Mouse (Mus musculus) forebrain, embryonic 15.5 days (tissue): ENCODE measurements at regions not wholly inside any gene's neighbourhood (a gene's known extent, or its start where the extent isn't known, plus 50 kb on each side); places are given as distances from the start of the nearest gene placed in this dataset.

ENCODE experiments used
- ATAC-seq: fragments of 200-750 bp; cut with Nextera tagmentation; replicated peaks from 2 replicates; pipeline ENCODE4 v1.8.0; 2017; ENCODE audit warnings: mild to moderate bottlenecking, moderate TSS enrichment, moderate library complexity
- H3K27ac ChIP-seq: fragments of 300-500 bp; sonication (generic); replicated peaks from 2 replicates; pipeline ENCODE4 v1.5.1; 2015; ENCODE audit warnings: mild to moderate bottlenecking, inconsistent platforms
- H3K27me3 ChIP-seq: fragments of 300-500 bp; sonication (generic); 2 replicates; pipeline ENCODE4 v1.6.1; 2015; ENCODE audit warnings: inconsistent platforms
- H3K36me3 ChIP-seq: fragments of 300-500 bp; sonication (generic); 2 replicates; pipeline ENCODE4 v1.6.1; 2015; ENCODE audit warnings: mild to moderate bottlenecking, inconsistent platforms
- H3K4me1 ChIP-seq: fragments of 300-500 bp; sonication (generic); 2 replicates; pipeline ENCODE4 v1.6.1; 2015; ENCODE audit warnings: inconsistent platforms
- H3K4me2 ChIP-seq: fragments of 300-500 bp; sonication (generic); replicated peaks from 2 replicates; pipeline ENCODE4 v1.6.1; 2015; ENCODE audit warnings: mild to moderate bottlenecking, inconsistent platforms
- H3K4me3 ChIP-seq: fragments of 300-500 bp; sonication (generic); 2 replicates; pipeline ENCODE4 v1.5.1; 2015; ENCODE audit warnings: mild to moderate bottlenecking, inconsistent platforms
- H3K9ac ChIP-seq: fragments of 300-500 bp; sonication (generic); replicated peaks from 2 replicates; pipeline ENCODE4 v1.6.1; 2015; ENCODE audit warnings: mild to moderate bottlenecking, inconsistent platforms
- H3K9me3 ChIP-seq: fragments of 300-500 bp; sonication (generic); 2 replicates; pipeline ENCODE4 v1.6.1; 2016; ENCODE audit warnings: inconsistent platforms
- WGBS: fragments of 180-500 bp; shearing (Covaris S2); methylation state at CpG from one replicate; pipeline ENCODE4 v1.1.7; 2015; ENCODE audit warnings: mixed read lengths; 5-methylcytosine and 5-hydroxymethylcytosine counted together

GRCm38 (mm10) chr1:7494096-7494495 is 2686.4 kb downstream of the Gm37988 start:
- H3K27me3 ChIP-seq, result no peaks in the 10 kb centered on the region
- H3K27ac ChIP-seq, result no peak overlapping the region
- H3K9ac ChIP-seq, result no peak overlapping the region
- H3K4me1 ChIP-seq, result no peaks in the 10 kb centered on the region
- H3K4me3 ChIP-seq, result no peak overlapping the region
- H3K36me3 ChIP-seq, result no peaks in the 10 kb centered on the region
- no peak for ATAC-seq
- no peaks in the 10 kb centered on the region for H3K9me3 ChIP-seq
- no peak overlapping the region for H3K4me2 ChIP-seq
- WGBS, result 88% methylated on average over 1 of the region's 1 CpGs

- no peak overlapping the region for H3K4me2 ChIP-seq
- 69% methylated on average over 6 of the region's 6 CpGs for WGBS
- H3K27ac ChIP-seq, result no peak overlapping the region
- H3K9me3 ChIP-seq, result no peaks in the 10 kb centered on the region
- no peak for ATAC-seq
- no peaks in the 10 kb centered on the region for H3K36me3 ChIP-seq
- no peak overlapping the region for H3K4me3 ChIP-seq
- no peaks in the 10 kb centered on the region for H3K4me1 ChIP-seq
- H3K9ac ChIP-seq, result no peak overlapping the region
- H3K27me3 ChIP-seq, result no peaks in the 10 kb centered on the region
Measured at GRCm38 (mm10) chr1:7499042-7499441, 2691.3 kb downstream of the Gm37988 start.

- H3K27ac ChIP-seq, result no peak overlapping the region
- WGBS, result 82% methylated on average over 2 of the region's 2 CpGs
- H3K27me3 ChIP-seq, result no peaks in the 10 kb centered on the region
- H3K9me3 ChIP-seq, result no peaks in the 10 kb centered on the region
- no peak for ATAC-seq
- H3K36me3 ChIP-seq, result no peaks in the 10 kb centered on the region
- H3K4me2 ChIP-seq, result no peak overlapping the region
- H3K9ac ChIP-seq, result no peak overlapping the region
- no peak overlapping the region for H3K4me3 ChIP-seq
- no peaks in the 10 kb centered on the region for H3K4me1 ChIP-seq
Measured at GRCm38 (mm10) chr1:7502363-7502762, 2694.7 kb downstream of the Gm37988 start.

GRCm38 (mm10) chr1:7518791-7519190 is 2711.1 kb downstream of the Gm37988 start:
- WGBS, result 60% methylated on average over 8 of the region's 8 CpGs
- Histone ChIP-seq H3K27me3 (no peaks in the 10 kb centered on the region), H3K4me2 (no peak overlapping the region)

GRCm38 (mm10) chr1:7533506-7533905 is 2725.8 kb downstream of the Gm37988 start:
- H3K9ac ChIP-seq, result no peak overlapping the region
- H3K4me3 ChIP-seq, result no peak overlapping the region
- ATAC-seq, result no peak

More at GRCm38 (mm10) chr1:7518791-7519190, 2711.1 kb downstream of the Gm37988 start:
- Histone ChIP-seq H3K4me3 (no peak overlapping the region), H3K36me3 (no peaks in the 10 kb centered on the region), H3K27ac (no peak overlapping the region), H3K4me1 (no peaks in the 10 kb centered on the region), H3K9me3 (no peaks in the 10 kb centered on the region), H3K9ac (no peak overlapping the region)
- no peak for ATAC-seq

GRCm38 (mm10) chr1:7535191-7535590 is 2727.5 kb downstream of the Gm37988 start:
- Histone ChIP-seq H3K36me3 (no peaks in the 10 kb centered on the region), H3K9ac (no peak overlapping the region), H3K4me2 (no peak overlapping the region), H3K27me3 (no peaks in the 10 kb centered on the region), H3K4me1 (no peaks in the 10 kb centered on the region), H3K9me3 (no peaks in the 10 kb centered on the region), H3K27ac (no peak overlapping the region), H3K4me3 (no peak overlapping the region)
- ATAC-seq, result no peak

More at GRCm38 (mm10) chr1:7533506-7533905, 2725.8 kb downstream of the Gm37988 start:
- Histone ChIP-seq H3K36me3 (no peaks in the 10 kb centered on the region), H3K4me2 (no peak overlapping the region), H3K27me3 (no peaks in the 10 kb centered on the region), H3K9me3 (no peaks in the 10 kb centered on the region), H3K4me1 (no peaks in the 10 kb centered on the region), H3K27ac (no peak overlapping the region)

GRCm38 (mm10) chr1:7543492-7543891 is 2735.8 kb downstream of the Gm37988 start:
- H3K4me2 ChIP-seq, result no peak overlapping the region
- H3K27me3 ChIP-seq, result no peaks in the 10 kb centered on the region
- no peaks in the 10 kb centered on the region for H3K9me3 ChIP-seq
- H3K27ac ChIP-seq, result no peak overlapping the region
- H3K36me3 ChIP-seq, result no peaks in the 10 kb centered on the region
- WGBS, result 24% methylated on average over 2 of the region's 2 CpGs
- peak; percentile 71; the same call in 1 of the 2 replicates for ATAC-seq
- H3K4me3 ChIP-seq, result no peak overlapping the region
- no peaks in the 10 kb centered on the region for H3K4me1 ChIP-seq
- no peak overlapping the region for H3K9ac ChIP-seq

GRCm38 (mm10) chr1:7548261-7548660 is 2740.6 kb downstream of the Gm37988 start:
- Histone ChIP-seq H3K4me3 (no peak overlapping the region), H3K9me3 (no peaks in the 10 kb centered on the region), H3K27ac (no peak overlapping the region), H3K4me1 (no peaks in the 10 kb centered on the region), H3K36me3 (no peaks in the 10 kb centered on the region), H3K4me2 (no peak overlapping the region), H3K27me3 (no peaks in the 10 kb centered on the region), H3K9ac (no peak overlapping the region)
- no peak for ATAC-seq
- 64% methylated on average over 2 of the region's 2 CpGs for WGBS

GRCm38 (mm10) chr1:7574787-7575186 is 2767.1 kb downstream of the Gm37988 start:
- Histone ChIP-seq H3K27me3 (no peaks in the 10 kb centered on the region), H3K4me2 (no peak overlapping the region), H3K9ac (no peak overlapping the region), H3K36me3 (no peaks in the 10 kb centered on the region), H3K27ac (no peak overlapping the region), H3K4me1 (no peaks in the 10 kb centered on the region), H3K4me3 (no peak overlapping the region), H3K9me3 (no peaks in the 10 kb centered on the region)
- no peak for ATAC-seq
- 98% methylated on average over 1 of the region's 1 CpGs for WGBS

GRCm38 (mm10) chr1:7586409-7586808 is 2778.7 kb downstream of the Gm37988 start:
- Histone ChIP-seq H3K4me3 (no peak overlapping the region), H3K9ac (no peak overlapping the region), H3K4me1 (no peaks in the 10 kb centered on the region), H3K27me3 (no peaks in the 10 kb centered on the region), H3K27ac (no peak overlapping the region), H3K9me3 (no peaks in the 10 kb centered on the region), H3K4me2 (no peak overlapping the region), H3K36me3 (no peaks in the 10 kb centered on the region)
- WGBS, result 31% methylated on average over 3 of the region's 3 CpGs
- ATAC-seq, result no peak

GRCm38 (mm10) chr1:7591327-7591726 is 2783.6 kb downstream of the Gm37988 start:
- H3K9me3 ChIP-seq, result no peaks in the 10 kb centered on the region
- H3K4me2 ChIP-seq, result no peak overlapping the region
- no peak overlapping the region for H3K27ac ChIP-seq
- no peaks in the 10 kb centered on the region for H3K36me3 ChIP-seq
- ATAC-seq, result no peak
- no peaks in the 10 kb centered on the region for H3K27me3 ChIP-seq
- no peak overlapping the region for H3K9ac ChIP-seq
- H3K4me1 ChIP-seq, result no peaks in the 10 kb centered on the region
- H3K4me3 ChIP-seq, result no peak overlapping the region
